Mouse (Mus musculus): ENCODE measurements at regions not wholly inside any gene's neighbourhood (a gene's known extent, or its start where the extent isn't known, plus 50 kb on each side); places are given as distances from the start of the nearest gene placed in this dataset.
A peak's percentile ranks its signal among the peaks of the same experiment; 100 is the strongest.
"Not testable (repeated sequence)": the region's sequence is repeated elsewhere in the genome, so short reads cannot be mapped to it uniquely, and the experiment has no call there.

GRCm38 (mm10) chr1:35873038-35873437 lies 195.2 kb upstream of the Hs6st1 start:
- DNase-seq, result no peak

DNA sequence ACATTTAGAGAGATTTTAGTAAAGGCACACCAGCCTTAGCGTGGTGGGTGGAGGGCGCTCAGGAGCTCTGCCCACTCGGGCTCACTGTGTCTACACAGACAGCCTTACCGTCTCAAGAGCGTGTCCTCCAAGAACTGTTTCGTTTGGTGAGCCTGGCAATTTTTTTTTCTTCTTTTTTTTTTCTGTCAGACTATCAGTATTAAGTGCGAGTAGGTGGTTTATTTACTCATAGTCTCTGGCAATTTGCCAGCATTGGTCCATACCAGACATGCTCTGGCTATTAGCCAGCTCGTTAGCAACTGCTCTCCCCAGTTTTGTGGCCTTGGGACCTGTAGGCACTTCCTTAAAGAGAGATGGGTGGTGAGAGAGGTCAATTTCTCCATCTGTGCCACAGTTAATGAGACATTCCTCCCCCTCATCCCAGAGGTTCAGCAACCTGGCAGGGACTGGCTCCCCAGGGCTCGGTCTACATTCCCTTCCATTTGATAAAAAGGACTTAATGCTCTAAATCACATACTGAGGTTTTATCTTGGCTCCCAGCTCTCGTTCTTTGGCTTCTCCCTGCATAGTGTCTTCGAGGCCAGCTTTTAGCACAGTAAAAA lies 192.9 kb upstream of the Hs6st1 start:
- DNase-seq, result peak; percentile 31

GRCm38 (mm10) chr1:35878426-35878825 lies 189.8 kb upstream of the Hs6st1 start:
- DNase-seq, result no peak

DNA sequence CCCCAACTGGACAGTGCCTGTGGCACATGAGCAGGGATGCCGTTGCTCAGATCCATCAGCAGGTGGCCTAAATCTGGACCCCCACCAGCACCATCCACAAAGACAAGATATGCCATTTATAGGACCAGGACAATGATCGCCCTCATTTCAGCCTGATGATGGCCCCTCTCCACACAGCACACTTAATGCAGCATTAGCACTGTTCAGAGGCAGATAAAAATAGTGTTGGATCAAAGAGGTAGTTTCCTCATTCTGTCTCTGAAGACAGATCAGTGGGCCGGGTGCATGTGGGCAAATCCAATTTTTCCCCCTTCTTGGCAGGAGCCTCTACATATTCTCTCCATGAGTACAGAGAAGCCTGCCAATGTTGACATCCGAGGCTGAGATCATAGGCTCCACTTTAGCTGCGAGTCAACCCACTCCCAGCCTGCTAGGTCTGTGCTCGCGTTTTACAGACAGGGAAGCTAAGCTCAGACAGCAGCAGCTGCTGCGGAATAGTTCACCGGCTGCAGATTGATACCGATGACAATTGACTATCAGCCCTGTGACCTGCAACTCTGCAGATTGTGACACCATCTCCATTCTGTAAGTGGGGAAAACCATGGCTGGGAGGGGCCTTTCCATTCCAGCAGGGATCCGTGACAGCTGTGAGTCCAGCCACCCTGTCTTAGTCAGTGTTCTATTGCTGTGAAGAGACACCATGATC lies 188.7 kb upstream of the Hs6st1 start:
- DNase-seq, result peak; percentile 22

DNA sequence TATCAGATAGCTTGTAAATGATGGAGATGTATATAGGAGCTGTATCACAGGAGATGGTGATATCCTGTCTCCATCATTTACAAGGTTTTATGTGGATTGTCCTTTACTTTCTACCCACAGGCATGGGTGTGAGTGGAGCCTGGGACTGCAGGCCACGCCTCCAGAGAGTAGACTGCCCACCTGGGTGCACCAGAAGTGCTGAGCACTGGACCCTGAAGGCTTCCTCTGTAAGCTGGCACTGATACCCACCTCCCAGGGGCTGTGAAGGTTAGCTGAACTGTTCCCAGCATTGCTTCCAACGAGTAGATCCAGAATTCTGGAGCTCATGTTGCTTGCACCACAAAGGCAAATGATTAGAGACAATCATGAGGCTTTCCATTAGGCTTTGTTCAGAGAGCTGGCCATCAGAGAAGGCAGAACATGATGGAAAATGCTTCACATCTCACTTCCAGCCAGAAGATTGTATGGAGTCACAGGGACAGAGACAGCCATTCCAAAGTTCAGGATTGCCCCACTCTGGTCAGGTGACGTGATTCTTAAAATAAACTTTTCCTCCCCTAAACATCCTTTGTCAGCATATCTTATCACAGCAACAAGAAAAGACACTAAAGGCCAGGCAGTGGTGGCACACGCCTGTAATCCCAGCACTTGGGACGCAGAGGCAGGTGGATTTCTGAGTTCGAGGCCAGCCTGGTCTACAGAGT lies 187.5 kb upstream of the Hs6st1 start:
- no peak for DNase-seq

DNA sequence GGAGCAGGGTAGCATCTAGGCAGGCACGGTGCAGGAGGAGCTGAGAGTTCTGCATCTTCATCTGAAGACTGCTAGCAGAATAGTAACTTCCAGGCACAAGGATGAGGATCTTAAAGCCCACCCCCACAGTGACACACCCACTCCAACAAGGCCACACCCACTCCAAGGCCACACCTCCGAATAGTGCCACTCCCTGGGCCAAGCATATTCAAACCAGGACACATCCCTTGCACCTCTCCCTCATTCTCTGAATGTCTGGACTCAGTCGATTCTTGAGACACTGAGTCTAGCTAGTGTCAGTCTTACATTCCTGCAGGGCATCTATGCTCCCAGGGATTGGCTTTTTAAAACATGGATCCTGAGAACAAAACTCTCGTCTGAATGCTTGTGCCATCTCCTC lies 186.7 kb upstream of the Hs6st1 start:
- no peak for DNase-seq

DNA sequence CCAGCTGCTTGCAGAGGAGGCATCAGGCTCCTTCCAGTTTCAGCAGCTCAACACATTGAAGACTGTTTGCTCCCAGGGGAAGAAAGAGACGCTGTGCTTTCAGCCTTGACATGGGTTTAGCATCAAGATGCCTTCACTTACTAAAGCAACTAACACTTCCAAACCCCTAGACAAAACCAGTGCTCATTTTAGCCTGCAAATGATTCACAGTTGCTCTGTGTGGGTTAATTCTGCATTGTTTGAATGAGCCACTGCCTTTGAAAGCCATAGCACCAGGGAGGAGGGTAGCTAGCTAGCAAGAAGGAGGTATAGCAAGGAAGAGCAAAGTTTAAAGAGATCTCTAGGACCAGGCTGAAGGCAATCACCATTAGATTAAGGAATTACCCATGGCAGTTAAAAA lies 186.1 kb upstream of the Hs6st1 start:
- no peak for DNase-seq

- no peak for DNase-seq
These were observed 178.3 kb upstream of the Hs6st1 start for GRCm38 (mm10) chr1:35889731-35890499.

- DNase-seq, result no peak
These were observed 177.7 kb upstream of the Hs6st1 start for GRCm38 (mm10) chr1:35890500-35890900.

- DNase-seq, result no peak
These were observed 168.7 kb upstream of the Hs6st1 start for GRCm38 (mm10) chr1:35899536-35899935.

DNA sequence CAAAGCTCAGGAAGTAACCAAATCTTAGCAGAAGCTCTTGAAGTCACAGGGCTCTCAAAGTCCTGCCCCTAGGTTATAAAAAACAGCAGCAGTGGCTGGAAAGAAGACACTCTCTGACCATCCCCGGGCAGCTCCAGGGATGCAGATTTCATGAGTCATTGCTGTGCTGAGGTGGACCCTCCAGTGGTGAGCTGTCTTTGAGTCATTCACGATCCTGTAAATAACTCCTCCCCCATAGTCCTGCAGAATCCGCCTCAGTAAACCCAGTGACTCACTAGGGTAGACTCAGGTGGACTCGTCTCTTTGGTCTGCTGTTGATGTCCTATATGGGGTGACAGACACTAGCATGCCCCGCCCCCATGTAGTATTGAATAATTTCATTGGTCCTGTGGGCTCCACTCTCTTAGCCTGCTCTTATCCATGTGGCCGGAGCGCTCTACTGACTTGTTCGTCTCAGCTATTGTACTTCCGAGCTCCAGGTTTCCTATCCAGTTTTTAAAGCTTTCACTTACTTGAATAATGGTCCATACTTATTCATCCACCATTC lies 164.1 kb upstream of the Hs6st1 start:
- no peak for DNase-seq

- DNase-seq, result no peak
These were observed 154.6 kb upstream of the Hs6st1 start for GRCm38 (mm10) chr1:35913551-35913950.

DNA sequence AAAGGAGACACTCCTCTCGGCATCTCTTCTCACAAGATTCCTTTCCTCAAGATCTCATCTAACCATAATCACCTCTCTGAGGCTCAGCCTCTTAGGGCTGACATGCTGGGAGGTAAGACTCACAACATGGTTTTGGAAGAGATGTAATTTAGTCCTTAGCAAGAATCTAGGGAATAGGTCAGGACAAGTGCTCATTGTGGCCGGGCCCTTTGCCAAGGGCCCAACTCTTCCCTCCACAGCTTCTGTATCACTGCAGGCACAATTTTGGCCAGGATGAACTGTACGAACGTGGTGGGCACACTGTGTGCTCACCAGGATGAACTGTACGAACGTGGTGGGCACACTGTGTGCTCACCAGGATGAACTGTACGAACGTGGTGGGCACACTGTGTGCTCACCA lies 154.0 kb upstream of the Hs6st1 start:
- DNase-seq, result not testable (repeated sequence)

GRCm38 (mm10) chr1:35915526-35915925 lies 152.7 kb upstream of the Hs6st1 start:
- no peak for DNase-seq

DNA sequence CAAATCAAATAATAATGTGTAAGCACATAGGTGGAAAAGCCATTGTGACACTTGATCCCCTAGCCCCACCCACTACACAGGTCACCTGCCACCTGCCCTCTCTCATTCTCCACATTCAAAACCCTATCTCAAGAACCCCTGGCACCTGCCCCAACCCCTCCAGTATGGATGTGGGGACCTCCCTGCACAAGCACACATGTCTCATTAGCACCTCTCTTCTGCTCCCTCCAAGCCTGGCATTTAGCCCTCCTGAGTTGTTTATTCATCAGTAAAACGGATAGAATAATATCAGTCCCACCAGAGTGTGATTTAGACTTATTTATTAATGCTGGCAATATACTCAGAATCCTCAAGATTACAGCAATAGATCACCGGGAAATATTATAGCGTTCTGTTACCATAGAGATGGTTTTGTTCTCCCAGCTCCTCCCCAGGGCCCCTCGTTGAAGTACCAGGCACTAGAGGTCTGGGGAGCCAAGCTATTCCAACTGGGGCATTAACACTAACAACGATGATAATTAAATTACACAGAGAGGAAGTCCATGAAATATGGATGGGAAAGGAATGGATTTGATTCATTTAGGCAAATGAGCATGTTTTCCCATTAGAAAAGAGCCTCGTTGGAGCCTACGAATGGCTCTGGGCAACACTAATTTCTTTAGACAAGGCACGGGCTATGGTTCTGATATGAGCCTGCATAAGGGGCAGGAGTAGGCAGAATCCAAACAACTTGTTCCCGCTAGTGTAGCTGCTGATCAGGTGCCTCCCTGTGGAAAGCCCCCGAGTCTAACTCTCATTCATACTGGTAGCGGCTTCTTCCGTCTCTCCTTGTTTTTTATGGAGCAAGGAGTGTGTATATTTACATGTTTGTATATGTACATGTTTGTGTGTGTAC lies 148.1 kb upstream of the Hs6st1 start:
- DNase-seq, result no peak

DNA sequence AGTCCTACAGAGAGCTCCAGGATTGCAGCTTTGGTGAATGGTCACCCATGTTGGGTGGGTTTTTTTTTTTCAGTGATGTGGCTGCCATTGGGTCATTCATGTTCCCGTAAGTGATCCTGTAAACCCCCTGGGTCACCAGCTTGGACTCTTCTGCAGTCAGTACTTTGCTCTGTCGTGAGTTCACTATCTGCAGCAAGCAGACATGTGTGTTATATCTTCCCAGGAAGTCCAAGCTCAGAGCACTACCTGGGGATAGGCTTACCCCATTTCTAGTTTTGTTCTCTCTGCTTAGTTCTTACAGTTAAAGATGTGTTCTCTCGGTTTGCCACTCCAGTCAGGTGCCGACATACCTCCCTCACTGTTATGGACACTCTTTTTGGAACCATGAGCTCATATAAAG lies 143.4 kb upstream of the Hs6st1 start:
- no peak for DNase-seq

GRCm38 (mm10) chr1:35925301-35925700 lies 142.9 kb upstream of the Hs6st1 start:
- no peak for DNase-seq

DNA sequence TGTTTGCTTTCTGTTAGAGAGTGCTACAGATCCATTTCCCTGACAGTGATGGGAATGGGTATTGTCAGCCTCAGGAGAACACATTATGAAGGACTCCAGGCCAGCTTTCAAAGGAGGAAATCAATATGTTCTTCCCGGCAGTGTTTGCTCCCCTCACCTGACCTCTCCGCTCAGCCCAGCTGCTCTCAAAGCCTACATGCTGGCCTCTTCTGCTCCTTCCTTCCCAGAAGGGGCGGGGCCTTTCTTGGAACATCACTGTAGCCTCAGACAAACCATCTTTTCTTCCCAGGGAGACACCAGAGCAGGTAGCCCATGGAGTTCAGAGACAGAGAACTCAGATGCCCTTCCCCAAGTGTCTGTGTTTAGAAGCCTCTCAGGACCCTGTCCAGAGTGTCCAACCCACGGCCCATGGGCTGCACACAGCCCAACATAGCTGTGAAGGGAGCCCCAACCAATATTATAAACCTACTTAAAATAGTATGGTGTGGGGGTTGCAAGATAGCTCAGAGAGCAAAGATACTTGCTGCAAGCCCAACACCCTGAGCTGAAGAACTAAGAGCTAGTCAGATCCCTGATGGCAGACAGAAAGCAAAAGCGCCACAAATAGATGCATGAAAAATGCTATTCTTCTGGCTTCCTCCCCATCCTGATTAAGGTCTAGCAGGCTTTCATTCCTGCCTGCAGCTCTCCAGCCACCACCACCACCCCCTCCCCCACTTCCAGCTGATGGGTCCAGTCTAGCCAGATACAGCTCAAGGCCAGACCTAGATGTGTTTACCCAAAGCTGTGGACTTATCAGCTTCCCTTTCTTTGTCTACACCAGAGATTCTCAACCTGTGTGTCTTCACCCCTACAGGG lies 141.8 kb upstream of the Hs6st1 start:
- peak; percentile 21 for DNase-seq

DNA sequence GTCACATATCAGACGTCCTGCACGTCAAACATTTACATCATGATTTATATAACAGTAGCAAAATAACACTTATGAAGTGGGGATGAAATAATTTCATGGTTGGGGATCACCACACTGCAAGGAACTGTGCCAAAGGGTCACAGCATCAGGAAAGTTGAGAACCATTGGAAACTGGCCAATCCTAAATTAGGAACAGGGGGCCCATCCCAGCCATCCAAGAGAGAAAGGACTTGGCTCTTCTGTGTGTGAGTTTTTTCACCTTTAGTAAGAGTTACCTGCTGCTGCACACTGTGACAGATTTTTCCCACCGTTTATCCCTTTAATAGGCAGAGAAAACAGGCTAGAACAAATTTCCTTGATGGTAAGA lies 141.2 kb upstream of the Hs6st1 start:
- no peak for DNase-seq

DNA sequence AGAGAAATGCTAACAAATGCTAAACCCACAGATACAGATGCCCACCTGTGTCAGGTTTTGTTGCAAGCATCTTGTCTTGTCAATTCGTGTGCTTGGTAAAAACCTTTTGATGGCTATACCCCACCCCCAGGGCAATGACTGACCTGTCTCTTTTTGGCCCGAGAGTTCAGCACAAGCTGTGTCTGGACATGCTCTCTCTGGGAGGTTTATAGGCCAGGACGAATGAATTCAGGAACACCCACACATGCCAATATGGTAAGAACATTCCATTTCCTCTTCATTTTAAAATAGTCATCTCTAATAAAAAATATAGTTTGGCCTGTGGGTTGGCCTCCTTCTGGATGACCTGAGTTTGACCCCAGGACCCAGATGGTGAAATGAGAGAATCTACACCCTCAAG lies 137.8 kb upstream of the Hs6st1 start:
- no peak for DNase-seq

DNA sequence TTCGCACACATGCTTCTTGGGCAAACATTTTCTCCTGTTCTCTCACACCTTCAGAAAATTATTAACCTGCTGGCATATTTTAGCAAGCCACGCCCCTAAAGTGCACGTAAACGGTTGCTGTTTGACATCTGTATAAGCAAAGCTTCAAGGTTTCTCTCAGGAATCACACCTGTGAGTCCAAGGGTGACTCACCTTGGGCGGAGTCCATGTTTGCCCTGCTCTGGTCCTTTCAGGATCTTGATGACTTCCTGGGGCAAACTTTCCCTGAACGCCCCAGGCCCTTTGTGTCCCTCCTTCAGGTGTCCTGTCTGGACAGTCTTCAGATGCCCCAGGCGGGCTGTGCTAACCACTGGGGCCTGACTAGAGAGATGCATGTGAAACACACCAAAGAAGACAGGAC lies 137.1 kb upstream of the Hs6st1 start:
- DNase-seq, result no peak
